20 mouse cellular contexts compared by ENCODE assay signal in the genomic region with DNA sequence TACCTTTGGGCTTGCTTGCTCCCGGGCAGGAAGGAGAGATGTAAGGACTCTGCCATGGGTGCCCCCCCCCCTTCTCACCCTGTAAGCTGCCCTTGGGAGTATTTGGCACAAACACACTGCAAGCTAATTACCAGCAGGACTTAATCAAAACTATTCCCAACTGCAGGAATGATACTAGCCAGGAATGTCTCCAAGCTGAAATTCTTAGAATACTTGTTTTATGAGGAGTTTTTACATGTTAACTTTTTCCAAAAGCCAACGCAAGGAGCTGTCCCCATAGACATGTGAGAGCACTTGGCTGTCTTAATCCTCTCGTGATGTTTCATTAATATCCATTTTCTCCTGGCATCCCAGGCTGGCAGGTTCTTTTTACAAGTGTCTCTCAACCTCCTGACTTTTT.
"Had no signal": no experiment of that assay in that cellular context is flagged by ENCODE, and none has a peak within 500 bp of the region (broad histone marks: within the 10 kb centered on the region; RNA-seq: fewer than 3 reads in every experiment).

No protein-coding gene starts in this region.

- H3K4me3 ChIP-seq: kidney, embryonic 15.5 days; left cerebral cortex, adult 2 months; limb, embryonic 12.5 days; midbrain, embryonic 13.5 days; neural tube, embryonic 12.5 days; neural tube, embryonic 15.5 days had no signal

- ATAC-seq: liver, postnatal 0 days; midbrain, embryonic 13.5 days had no signal

- H3K9me3 ChIP-seq: kidney, embryonic 15.5 days; midbrain, embryonic 13.5 days; neural tube, embryonic 15.5 days had no signal

- H3K36me3 ChIP-seq: kidney, embryonic 15.5 days; limb, embryonic 12.5 days; midbrain, embryonic 13.5 days; neural tube, embryonic 12.5 days; neural tube, embryonic 15.5 days had no signal

- H3K27me3 ChIP-seq: kidney, embryonic 15.5 days; midbrain, embryonic 13.5 days; neural tube, embryonic 12.5 days; neural tube, embryonic 15.5 days had no signal

- H3K27ac ChIP-seq: kidney, embryonic 15.5 days; left cerebral cortex, adult 2 months; limb, embryonic 12.5 days; liver, embryonic 14.5 days; macrophage; midbrain, embryonic 13.5 days; neural tube, embryonic 12.5 days; neural tube, embryonic 15.5 days; stomach, postnatal 0 days had no signal

- DNase-seq: kidney, adult 11 months; kidney, adult 8-10 months; kidney, postnatal 25 days; layer of hippocampus, postnatal 36 days; liver, postnatal 0 days; lung, embryonic 14.5 days; right cerebral cortex, adult 18-20 months; right cerebral cortex, postnatal 14 days; right cerebral cortex, postnatal 4 days; thymus, adult 2 months had no signal

- H3K4me2 ChIP-seq: kidney, embryonic 15.5 days; limb, embryonic 12.5 days; liver, embryonic 11.5 days; lung, embryonic 14.5 days; midbrain, embryonic 13.5 days; neural tube, embryonic 12.5 days; neural tube, embryonic 15.5 days had no signal

- H3K9ac ChIP-seq: kidney, embryonic 15.5 days; limb, embryonic 12.5 days; liver, embryonic 14.5 days; liver, postnatal 0 days; lung, embryonic 14.5 days; midbrain, embryonic 13.5 days; neural tube, embryonic 12.5 days; neural tube, embryonic 15.5 days had no signal

- H3K4me1 ChIP-seq: kidney, embryonic 15.5 days; neural tube, embryonic 12.5 days; neural tube, embryonic 15.5 days had no signal
